Mouse (Mus musculus): ENCODE measurements around the gene Mapk10.

- TF ChIP-seq CTCF (IDR thresholded peaks at IDR 0.05; ENCODE audit: control insufficient read depth, insufficient read depth, insufficient read length) (no peak), MYOD1 (IDR thresholded peaks at IDR 0.05; ENCODE audit: control insufficient read depth, insufficient read length, low read depth) (no peak), MAX (IDR thresholded peaks at IDR 0.05) (no peak), USF1 (IDR thresholded peaks at IDR 0.05; ENCODE audit: low read depth) (no peak), MYOG (IDR thresholded peaks at IDR 0.05; ENCODE audit: control insufficient read depth, extremely low read depth, insufficient read length) (no peak)
Observed at GRCm38 (mm10) chr5:102905441-102906211, 305.5 kb downstream of the Mapk10 start.
